Mouse (Mus musculus) liver, embryonic 16.5 days (tissue): ENCODE results near the gene Snx5. TPM values are rescaled to one million over a fixed set of nuclear protein-coding genes. Genes with fewer than 3 reads are reported as not detected.

Experiments
- ATAC-seq: fragments of 200-750 bp; cut with Nextera tagmentation; 2 replicates; pipeline ENCODE4 v1.8.0; 2017; ENCODE audit warnings: low read depth, mild to moderate bottlenecking, moderate number of reproducible peaks, moderate library complexity
- H3K27ac ChIP-seq: fragments of 300-500 bp; sonication (generic); 2 replicates; pipeline ENCODE4 v1.5.1; 2014; ENCODE audit warnings: mild to moderate bottlenecking, low read length
- H3K27me3 ChIP-seq: fragments of 300-500 bp; sonication (generic); 2 replicates; pipeline ENCODE4 v1.6.1; 2014; ENCODE audit warnings: low read depth, low read length, mixed read lengths; ENCODE audit not compliant: control insufficient read depth, insufficient read depth
- H3K36me3 ChIP-seq: fragments of 300-500 bp; sonication (generic); 2 replicates; pipeline ENCODE4 v1.6.1; 2014; ENCODE audit warnings: mild to moderate bottlenecking; ENCODE audit not compliant: control insufficient read depth, insufficient read depth
- H3K4me1 ChIP-seq: fragments of 300-500 bp; sonication (generic); 2 replicates; pipeline ENCODE4 v1.6.1; 2014; ENCODE audit warnings: low read depth, low read length, mixed read lengths; ENCODE audit not compliant: control insufficient read depth
- H3K4me2 ChIP-seq: fragments of 300-500 bp; sonication (generic); 2 replicates; pipeline ENCODE4 v1.6.1; 2014; ENCODE audit warnings: low read depth, low read length, mixed read lengths
- H3K4me3 ChIP-seq: fragments of 300-500 bp; sonication (generic); 2 replicates; pipeline ENCODE4 v1.5.1; 2014; ENCODE audit warnings: low read depth, mild to moderate bottlenecking, low read length
- H3K9ac ChIP-seq: fragments of 300-500 bp; sonication (generic); 2 replicates; pipeline ENCODE4 v1.6.1; 2014; ENCODE audit warnings: low read depth, low read length
- H3K9me3 ChIP-seq: fragments of 300-500 bp; sonication (generic); replicated peaks from 2 replicates; pipeline ENCODE4 v1.6.1; 2016; ENCODE audit warnings: low read length; ENCODE audit not compliant: control insufficient read depth
- whole genome bisulfite sequencing: fragments of 180-500 bp; shearing (Covaris S2); extraction: QIAGEN DNeasy Blood & Tissue Kit; methylation state at CpG from one replicate; pipeline ENCODE4 v1.1.7; 2014; ENCODE audit not compliant: insufficient replicate concordance; 5-methylcytosine and 5-hydroxymethylcytosine counted together
- polyA plus RNA-seq: library from polyadenylated mRNA; unstranded; fragments of >200 nt; fragmentation: Nextera tagmentation; extraction: Ambion mirVana; gene quantifications from 2 replicates; pipeline ENCODE4 v1.2.1, GENCODE M21; 2015

Snx5 gene
- polyA plus RNA-seq, 1 experiment from 2014 or later: 56.5 TPM

- Histone ChIP-seq H3K4me2 (no peak overlapping the region), H3K4me3 (no peak overlapping the region), H3K9ac (no peak overlapping the region), H3K27ac (no peak overlapping the region), H3K9me3 (no peaks in the 10 kb centered on the region), H3K36me3 (no peaks in the 10 kb centered on the region), H3K27me3 (no peaks in the 10 kb centered on the region), H3K4me1 (peaks cover 8% of the 10 kb centered on the region)
- 46% methylated on average over 4 of the region's 4 CpGs for WGBS
- no peak for ATAC-seq
Observed at GRCm38 (mm10) chr2:144202151-144202550, 68.6 kb downstream of the Snx5 start.

Other genes starting within 250 kb of the Snx5 start
- not detected in 2 replicates for gene Banf2, start 237.8 kb downstream of the Snx5 start, polyA plus RNA-seq
- 8.1 and 9.9 TPM in 2 replicates for gene Mgme1, start 243 bp downstream of the Snx5 start, polyA plus RNA-seq
- gene Ovol2, start 61.2 kb upstream of the Snx5 start, polyA plus RNA-seq: 0.06 TPM in 1 of 2 replicates, not detected in the other
- 12.9 and 15.3 TPM in 2 replicates for gene Kat14, start 98.1 kb upstream of the Snx5 start, polyA plus RNA-seq
- gene Pet117, start 98.1 kb upstream of the Snx5 start, polyA plus RNA-seq: 0.63 and 1.1 TPM in 2 replicates